Mouse (Mus musculus) stomach, embryonic 15.5 days (tissue): ENCODE data around the gene Bet1. TPM values are rescaled to one million over a fixed set of nuclear protein-coding genes. Genes with fewer than 3 reads are reported as not detected.

Experiments used
- polyA plus RNA-seq: library from polyadenylated mRNA; unstranded; fragments of >200 nt; fragmentation: Nextera tagmentation; extraction: Ambion mirVana; gene quantifications from 2 replicates; pipeline ENCODE4 v1.2.1, GENCODE M21; 2015

Bet1 gene
- polyA plus RNA-seq, 1 experiment from 2014 or later, result 76.0 TPM

Other genes starting within 250 kb of the Bet1 start
- gene Tfpi2, start 98.1 kb downstream of the Bet1 start, polyA plus RNA-seq, result 4.5 and 5.6 TPM in 2 replicates
- gene Gngt1, start 93.2 kb downstream of the Bet1 start, polyA plus RNA-seq, result not detected in 2 replicates
- 85.2 and 86.5 TPM in 2 replicates for gene Gng11, start 83.1 kb downstream of the Bet1 start, polyA plus RNA-seq